Mouse (Mus musculus): ENCODE measurements around the gene Pde10a. TPM values are rescaled to one million over a fixed set of nuclear protein-coding genes. Genes with fewer than 3 reads are reported as not detected.

Gene Pde10a
- polyA plus RNA-seq, 1 experiment from 2014 or later = 1.4 TPM

DNA sequence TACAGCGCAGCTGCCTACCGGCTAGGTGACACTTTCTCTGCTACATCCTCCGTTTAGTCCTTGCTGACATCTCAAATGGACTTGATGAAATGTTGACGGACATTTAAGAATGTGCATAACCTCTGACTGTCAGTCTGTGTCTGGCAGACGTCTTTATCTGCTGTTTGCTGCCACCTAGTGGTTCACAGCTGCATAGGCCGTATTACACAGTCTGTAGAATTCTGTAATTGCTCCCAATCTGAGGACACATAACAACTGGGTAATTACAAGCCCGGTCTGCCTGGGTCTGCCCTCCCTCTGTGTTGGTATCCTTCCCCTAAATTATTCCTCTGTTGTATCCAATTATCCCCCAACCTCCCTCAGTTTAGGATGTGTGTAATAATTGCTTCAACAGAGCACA is 72.6 kb downstream of the Pde10a start:
- no peaks in the 10 kb centered on the region for H3K9me3 ChIP-seq (replicated peaks)
- H3K27ac ChIP-seq = no peak overlapping the region
- no peak overlapping the region for H3K9ac ChIP-seq
- WGBS = 7% methylated on average over 7 of the region's 7 CpGs
- H3K4me1 ChIP-seq (replicated peaks) = peaks cover 2% of the 10 kb centered on the region
- H3K36me3 ChIP-seq = no peaks in the 10 kb centered on the region
- peaks cover 42% of the 10 kb centered on the region for H3K27me3 ChIP-seq
- H3K4me3 ChIP-seq = no peak overlapping the region
- no peak overlapping the region for H3K4me2 ChIP-seq
- no peak for ATAC-seq (replicated peaks; ENCODE audit: insufficient number of reproducible peaks, insufficient read depth, low FRiP score, low read depth)

DNA sequence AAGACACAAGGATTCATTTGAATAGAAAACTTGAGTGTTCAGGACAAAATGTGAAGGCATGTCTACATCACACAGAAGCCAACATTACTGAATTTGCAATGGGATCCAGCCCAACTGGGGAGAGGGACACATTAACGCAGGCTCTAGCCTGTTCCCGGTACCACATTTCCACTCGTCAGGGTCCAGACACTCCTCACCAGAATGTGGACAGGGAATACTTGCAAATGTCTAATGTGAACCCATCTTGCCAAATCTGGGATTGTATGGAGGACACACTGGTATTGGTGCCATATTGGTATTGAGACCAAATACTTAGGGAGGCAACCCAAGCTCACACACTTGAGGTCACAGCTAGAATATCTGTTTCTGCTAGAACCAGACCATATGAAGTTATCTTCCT is 77.8 kb downstream of the Pde10a start:
- no peak overlapping the region for H3K27ac ChIP-seq
- no peak for ATAC-seq (replicated peaks; ENCODE audit: insufficient number of reproducible peaks, insufficient read depth, low FRiP score, low read depth)
- peaks cover 28% of the 10 kb centered on the region for H3K27me3 ChIP-seq
- no peaks in the 10 kb centered on the region for H3K4me1 ChIP-seq (replicated peaks)
- no peak overlapping the region for H3K4me3 ChIP-seq
- H3K36me3 ChIP-seq = no peaks in the 10 kb centered on the region
- H3K9ac ChIP-seq = no peak overlapping the region
- no peak overlapping the region for H3K4me2 ChIP-seq
- H3K9me3 ChIP-seq (replicated peaks) = no peaks in the 10 kb centered on the region
- WGBS = 84% methylated on average over 3 of the region's 3 CpGs

- ATAC-seq (replicated peaks; ENCODE audit: insufficient number of reproducible peaks, insufficient read depth, low FRiP score, low read depth) = no peak
- no peak overlapping the region for H3K9ac ChIP-seq
- H3K4me1 ChIP-seq (replicated peaks) = no peaks in the 10 kb centered on the region
- H3K4me3 ChIP-seq = no peak overlapping the region
- H3K36me3 ChIP-seq = no peaks in the 10 kb centered on the region
- no peaks in the 10 kb centered on the region for H3K9me3 ChIP-seq (replicated peaks)
- H3K27ac ChIP-seq = no peak overlapping the region
- peaks cover 25% of the 10 kb centered on the region for H3K27me3 ChIP-seq
- no peak overlapping the region for H3K4me2 ChIP-seq
- WGBS = 81% methylated on average over 5 of the region's 5 CpGs
Measured at GRCm38 (mm10) chr17:8605921-8606320, 80.7 kb downstream of the Pde10a start.

GRCm38 (mm10) chr17:8606695-8607094 is 81.5 kb downstream of the Pde10a start:
- no peak for ATAC-seq (replicated peaks; ENCODE audit: insufficient number of reproducible peaks, insufficient read depth, low FRiP score, low read depth)
- Histone ChIP-seq H3K36me3 (no peaks in the 10 kb centered on the region), H3K4me2 (no peak overlapping the region)

GRCm38 (mm10) chr17:8611916-8612315 is 86.7 kb downstream of the Pde10a start:
- H3K9me3 ChIP-seq (replicated peaks) = no peaks in the 10 kb centered on the region
- ATAC-seq (replicated peaks; ENCODE audit: insufficient number of reproducible peaks, insufficient read depth, low FRiP score, low read depth) = no peak
- 69% methylated on average over 4 of the region's 4 CpGs for WGBS

More at GRCm38 (mm10) chr17:8606695-8607094, 81.5 kb downstream of the Pde10a start:
- Histone ChIP-seq H3K27me3 (peaks cover 22% of the 10 kb centered on the region), H3K4me3 (no peak overlapping the region), H3K9me3 (replicated peaks) (no peaks in the 10 kb centered on the region), H3K27ac (no peak overlapping the region), H3K9ac (no peak overlapping the region), H3K4me1 (replicated peaks) (no peaks in the 10 kb centered on the region)
- 64% methylated on average over 3 of the region's 3 CpGs for WGBS

GRCm38 (mm10) chr17:8613882-8614551 is 88.8 kb downstream of the Pde10a start:
- Histone ChIP-seq H3K27ac (no peak overlapping the region), H3K9me3 (replicated peaks) (no peaks in the 10 kb centered on the region), H3K4me2 (no peak overlapping the region), H3K36me3 (no peaks in the 10 kb centered on the region), H3K4me3 (no peak overlapping the region), H3K27me3 (peaks cover 16% of the 10 kb centered on the region), H3K4me1 (replicated peaks) (no peaks in the 10 kb centered on the region), H3K9ac (no peak overlapping the region)
- no peak for ATAC-seq (replicated peaks; ENCODE audit: insufficient number of reproducible peaks, insufficient read depth, low FRiP score, low read depth)
- WGBS = 33% methylated on average over 7 of the region's 7 CpGs

More at GRCm38 (mm10) chr17:8611916-8612315, 86.7 kb downstream of the Pde10a start:
- Histone ChIP-seq H3K4me1 (replicated peaks) (no peaks in the 10 kb centered on the region), H3K27ac (no peak overlapping the region), H3K36me3 (no peaks in the 10 kb centered on the region), H3K9ac (no peak overlapping the region), H3K4me3 (no peak overlapping the region), H3K4me2 (no peak overlapping the region), H3K27me3 (peaks cover 21% of the 10 kb centered on the region)

DNA sequence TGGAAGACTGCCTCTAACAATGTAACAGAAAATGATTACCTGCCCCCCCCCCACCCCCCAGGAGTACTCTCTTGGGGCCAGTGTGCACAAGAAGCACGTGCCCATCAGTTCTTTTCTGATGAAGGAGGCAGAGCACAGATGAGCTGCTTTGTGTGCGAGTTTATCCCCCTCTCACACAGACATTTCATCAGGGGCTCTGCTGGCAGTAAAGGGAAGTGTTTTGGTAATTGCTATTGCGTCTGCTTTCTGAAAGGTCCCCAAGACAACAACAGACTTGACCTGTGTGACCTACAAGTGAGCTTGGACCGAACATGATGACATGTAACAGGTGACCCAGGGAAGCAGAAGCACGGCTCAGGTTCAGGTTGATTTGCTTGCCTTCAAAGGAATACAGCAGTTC is 95.2 kb downstream of the Pde10a start:
- 56% methylated on average over 5 of the region's 5 CpGs for WGBS
- Histone ChIP-seq H3K4me2 (no peak overlapping the region), H3K27ac (no peak overlapping the region), H3K9me3 (replicated peaks) (no peaks in the 10 kb centered on the region), H3K4me3 (no peak overlapping the region), H3K9ac (no peak overlapping the region), H3K4me1 (replicated peaks) (no peaks in the 10 kb centered on the region), H3K27me3 (0 out of 2 replicates have a peak, but pooled peaks cover 5% of the 10 kb centered on the region), H3K36me3 (no peaks in the 10 kb centered on the region)
- no peak for ATAC-seq (replicated peaks; ENCODE audit: insufficient number of reproducible peaks, insufficient read depth, low FRiP score, low read depth)

GRCm38 (mm10) chr17:8621105-8621504 is 95.9 kb downstream of the Pde10a start:
- Histone ChIP-seq H3K9ac (no peak overlapping the region), H3K4me2 (no peak overlapping the region), H3K27me3 (0 out of 2 replicates have a peak, but pooled peaks cover 5% of the 10 kb centered on the region), H3K4me1 (replicated peaks) (no peaks in the 10 kb centered on the region), H3K9me3 (replicated peaks) (no peaks in the 10 kb centered on the region), H3K36me3 (no peaks in the 10 kb centered on the region), H3K27ac (no peak overlapping the region), H3K4me3 (no peak overlapping the region)
- 41% methylated on average over 2 of the region's 2 CpGs for WGBS
- ATAC-seq (replicated peaks; ENCODE audit: insufficient number of reproducible peaks, insufficient read depth, low FRiP score, low read depth) = no peak

DNA sequence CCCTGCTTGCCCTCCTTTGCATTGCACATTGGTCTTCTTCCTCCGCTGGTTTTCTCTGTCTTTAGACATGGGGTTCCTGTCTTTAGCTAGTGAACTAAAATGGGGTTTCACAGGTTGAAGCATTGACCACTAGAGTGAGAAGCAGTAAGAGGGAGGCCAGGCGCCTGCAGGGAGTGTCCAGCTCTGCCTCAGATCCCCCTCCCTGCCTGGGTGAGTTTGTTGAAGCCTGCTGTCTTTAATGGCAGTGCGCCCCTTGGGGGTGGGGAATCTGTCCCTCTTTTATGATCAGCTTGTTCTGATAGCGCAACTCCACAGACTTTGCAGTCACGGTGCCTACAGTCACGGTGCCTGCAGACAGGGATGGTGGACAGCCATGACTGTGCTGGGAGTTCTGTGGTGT is 96.7 kb downstream of the Pde10a start:
- H3K36me3 ChIP-seq = no peaks in the 10 kb centered on the region
- no peak for ATAC-seq (replicated peaks; ENCODE audit: insufficient number of reproducible peaks, insufficient read depth, low FRiP score, low read depth)
- H3K4me1 ChIP-seq (replicated peaks) = no peaks in the 10 kb centered on the region
- H3K4me3 ChIP-seq = no peak overlapping the region
- no peak overlapping the region for H3K27ac ChIP-seq
- 58% methylated on average over 6 of the region's 6 CpGs for WGBS
- no peak overlapping the region for H3K9ac ChIP-seq
- H3K9me3 ChIP-seq (replicated peaks) = no peaks in the 10 kb centered on the region
- no peak overlapping the region for H3K4me2 ChIP-seq
- H3K27me3 ChIP-seq = 0 out of 2 replicates have a peak, but pooled peaks cover 7% of the 10 kb centered on the region

GRCm38 (mm10) chr17:8626421-8626820 is 101.2 kb downstream of the Pde10a start:
- no peak for ATAC-seq (replicated peaks; ENCODE audit: insufficient number of reproducible peaks, insufficient read depth, low FRiP score, low read depth)
- Histone ChIP-seq H3K9me3 (replicated peaks) (no peaks in the 10 kb centered on the region), H3K4me3 (no peak overlapping the region), H3K4me2 (no peak overlapping the region), H3K27ac (no peak overlapping the region), H3K27me3 (peaks cover 20% of the 10 kb centered on the region; the same call in 1 of the 2 replicates), H3K36me3 (no peaks in the 10 kb centered on the region), H3K4me1 (replicated peaks) (peaks cover 2% of the 10 kb centered on the region; the same call in 1 of the 2 replicates), H3K9ac (no peak overlapping the region)
- WGBS = 69% methylated on average over 8 of the region's 8 CpGs

DNA sequence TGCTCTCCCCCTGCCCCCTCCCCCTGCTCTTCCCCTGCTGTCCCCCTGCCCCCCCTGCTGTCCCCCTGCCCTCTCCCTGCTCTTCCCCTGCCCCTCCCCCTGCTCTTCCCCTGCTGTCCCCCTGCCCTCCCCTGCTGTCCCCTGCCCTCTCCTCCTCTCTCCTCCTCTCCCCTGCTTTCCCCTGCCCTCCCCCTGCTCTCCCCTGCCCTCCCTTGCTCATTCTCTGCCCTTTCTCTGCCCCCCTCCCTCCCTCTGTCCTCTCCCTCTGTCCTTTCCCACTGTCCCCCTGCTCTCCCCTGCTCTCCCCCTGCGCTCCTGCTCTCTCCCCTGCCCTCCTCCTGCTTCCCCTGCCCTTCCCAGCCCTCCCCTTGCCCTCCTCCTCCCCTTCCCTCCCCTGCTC is 106.5 kb downstream of the Pde10a start:
- 38% methylated on average over 1 of the region's 1 CpGs for WGBS

GRCm38 (mm10) chr17:8633596-8633995 is 108.4 kb downstream of the Pde10a start:
- no peak overlapping the region for H3K9ac ChIP-seq
- peaks cover 15% of the 10 kb centered on the region; the same call in 1 of the 2 replicates for H3K27me3 ChIP-seq
- no peak for ATAC-seq (replicated peaks; ENCODE audit: insufficient number of reproducible peaks, insufficient read depth, low FRiP score, low read depth)
- no peak overlapping the region for H3K27ac ChIP-seq
- no peak overlapping the region for H3K4me2 ChIP-seq
- no peaks in the 10 kb centered on the region for H3K9me3 ChIP-seq (replicated peaks)
- peaks cover 2% of the 10 kb centered on the region; the same call in 1 of the 2 replicates for H3K4me1 ChIP-seq (replicated peaks)
- no peak overlapping the region for H3K4me3 ChIP-seq
- no peaks in the 10 kb centered on the region for H3K36me3 ChIP-seq
- WGBS = 62% methylated on average over 8 of the region's 8 CpGs

More for the DNA sequence above, 106.5 kb downstream of the Pde10a start:
- H3K4me1 ChIP-seq (replicated peaks) = peaks cover 2% of the 10 kb centered on the region; the same call in 1 of the 2 replicates
- H3K36me3 ChIP-seq = no peaks in the 10 kb centered on the region
- H3K4me2 ChIP-seq = no peak overlapping the region
- no peak overlapping the region for H3K4me3 ChIP-seq
- H3K27me3 ChIP-seq = peaks cover 15% of the 10 kb centered on the region; the same call in 1 of the 2 replicates
- no peak overlapping the region for H3K9ac ChIP-seq
- H3K9me3 ChIP-seq (replicated peaks) = no peaks in the 10 kb centered on the region
- H3K27ac ChIP-seq = no peak overlapping the region
- no peak for ATAC-seq (replicated peaks; ENCODE audit: insufficient number of reproducible peaks, insufficient read depth, low FRiP score, low read depth)
